Mouse (Mus musculus) forebrain, embryonic 15.5 days (tissue): ENCODE results near the gene Sirt6. TPM values are rescaled to one million over a fixed set of nuclear protein-coding genes. Genes with fewer than 3 reads are reported as not detected.

ENCODE experiments used
- ATAC-seq: fragments of 200-750 bp; cut with Nextera tagmentation; replicated peaks from 2 replicates; pipeline ENCODE4 v1.8.0; 2017; ENCODE audit warnings: mild to moderate bottlenecking, moderate TSS enrichment, moderate library complexity
- H3K27ac ChIP-seq: fragments of 300-500 bp; sonication (generic); replicated peaks from 2 replicates; pipeline ENCODE4 v1.5.1; 2015; ENCODE audit warnings: mild to moderate bottlenecking, inconsistent platforms
- H3K27me3 ChIP-seq: fragments of 300-500 bp; sonication (generic); 2 replicates; pipeline ENCODE4 v1.6.1; 2015; ENCODE audit warnings: inconsistent platforms
- H3K36me3 ChIP-seq: fragments of 300-500 bp; sonication (generic); 2 replicates; pipeline ENCODE4 v1.6.1; 2015; ENCODE audit warnings: mild to moderate bottlenecking, inconsistent platforms
- H3K4me1 ChIP-seq: fragments of 300-500 bp; sonication (generic); 2 replicates; pipeline ENCODE4 v1.6.1; 2015; ENCODE audit warnings: inconsistent platforms
- H3K4me2 ChIP-seq: fragments of 300-500 bp; sonication (generic); replicated peaks from 2 replicates; pipeline ENCODE4 v1.6.1; 2015; ENCODE audit warnings: mild to moderate bottlenecking, inconsistent platforms
- H3K4me3 ChIP-seq: fragments of 300-500 bp; sonication (generic); 2 replicates; pipeline ENCODE4 v1.5.1; 2015; ENCODE audit warnings: mild to moderate bottlenecking, inconsistent platforms
- H3K9ac ChIP-seq: fragments of 300-500 bp; sonication (generic); replicated peaks from 2 replicates; pipeline ENCODE4 v1.6.1; 2015; ENCODE audit warnings: mild to moderate bottlenecking, inconsistent platforms
- H3K9me3 ChIP-seq: fragments of 300-500 bp; sonication (generic); 2 replicates; pipeline ENCODE4 v1.6.1; 2016; ENCODE audit warnings: inconsistent platforms
- WGBS: fragments of 180-500 bp; shearing (Covaris S2); methylation state at CpG from one replicate; pipeline ENCODE4 v1.1.7; 2015; ENCODE audit warnings: mixed read lengths; 5-methylcytosine and 5-hydroxymethylcytosine counted together
- polyA plus RNA-seq: library from polyadenylated mRNA; unstranded; fragments of >200 nt; fragmentation: Nextera tagmentation; extraction: Ambion mirVana; gene quantifications from 2 replicates; pipeline ENCODE4 v1.2.1, GENCODE M21; 2015

The Sirt6 gene
- polyA plus RNA-seq, 1 experiment from 2014 or later, result 56.5 TPM

DNA sequence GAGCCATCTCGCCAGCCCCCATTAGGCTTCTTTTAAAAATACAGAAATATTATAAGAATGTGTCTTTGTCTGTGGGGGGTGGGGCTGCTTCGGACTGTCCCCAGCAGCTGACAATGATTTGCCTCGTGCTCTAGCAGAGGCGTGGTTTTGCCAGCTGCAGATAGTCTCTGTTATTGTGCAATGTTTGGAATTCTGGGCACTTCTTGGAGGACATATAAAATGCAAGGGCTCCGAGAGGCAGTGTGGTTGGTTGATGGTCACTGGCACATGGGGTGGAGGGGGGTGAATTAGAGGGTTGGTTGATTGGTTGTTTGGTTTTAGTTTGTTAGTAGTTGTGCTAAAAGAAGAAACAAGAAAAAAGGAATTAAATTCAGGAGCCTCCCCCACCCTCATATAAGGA, 7.6 kb downstream of the Sirt6 start:
- Histone ChIP-seq H3K4me2 (no peak overlapping the region), H3K27ac (no peak overlapping the region), H3K4me1 (no peaks in the 10 kb centered on the region), H3K27me3 (no peaks in the 10 kb centered on the region), H3K4me3 (no peak overlapping the region), H3K36me3 (peaks cover 33% of the 10 kb centered on the region), H3K9me3 (no peaks in the 10 kb centered on the region), H3K9ac (no peak overlapping the region)
- ATAC-seq, result no peak
- 89% methylated on average over 5 of the region's 5 CpGs for WGBS

DNA sequence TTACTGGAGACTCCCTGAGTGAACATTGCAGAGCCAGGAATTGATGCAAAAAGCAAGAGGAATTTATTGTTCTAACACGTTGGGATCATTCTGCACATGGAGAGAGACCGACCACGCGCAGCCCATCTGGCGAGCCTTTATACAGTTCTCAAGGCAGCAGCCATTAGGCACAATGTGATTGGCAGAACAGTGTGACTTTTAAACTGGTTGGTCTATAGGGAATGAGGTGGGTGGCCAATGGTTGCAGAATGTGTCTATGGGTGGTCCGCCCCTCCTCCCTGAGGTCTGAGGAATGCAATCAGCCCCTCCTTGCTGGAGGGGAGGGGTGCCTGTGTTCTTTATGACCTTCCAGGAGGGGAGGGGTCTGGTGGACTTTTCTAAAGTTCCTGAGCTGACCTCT, 12.1 kb downstream of the Sirt6 start:
- Histone ChIP-seq H3K4me1 (no peaks in the 10 kb centered on the region), H3K27ac (no peak overlapping the region), H3K36me3 (no peaks in the 10 kb centered on the region), H3K9me3 (no peaks in the 10 kb centered on the region), H3K4me2 (no peak overlapping the region), H3K9ac (no peak overlapping the region), H3K27me3 (no peaks in the 10 kb centered on the region), H3K4me3 (no peak overlapping the region)
- ATAC-seq, result no peak
- WGBS, result 65% methylated on average over 6 of the region's 6 CpGs

DNA sequence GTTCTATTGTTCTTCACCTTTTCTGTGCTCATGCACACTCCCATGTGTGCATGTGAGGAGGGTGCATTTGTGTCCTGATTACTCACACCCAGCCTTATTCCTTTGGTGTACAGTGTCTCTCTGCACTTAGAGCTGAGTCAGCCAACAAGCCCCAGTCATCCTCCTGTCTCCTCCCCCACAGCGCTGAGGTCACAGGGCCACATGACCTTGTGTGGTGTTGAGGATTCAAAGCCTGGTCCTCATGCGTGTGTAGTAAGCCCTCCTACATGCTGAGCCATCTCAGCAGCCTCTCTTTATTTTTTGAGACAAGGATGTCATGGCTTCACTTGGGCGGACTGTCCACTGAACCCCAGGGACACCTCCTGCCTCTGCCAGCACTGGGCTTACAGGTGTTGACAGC, 14.8 kb downstream of the Sirt6 start:
- no peak overlapping the region for H3K9ac ChIP-seq
- H3K4me1 ChIP-seq, result no peaks in the 10 kb centered on the region
- H3K27ac ChIP-seq, result no peak overlapping the region
- no peaks in the 10 kb centered on the region for H3K36me3 ChIP-seq
- H3K27me3 ChIP-seq, result no peaks in the 10 kb centered on the region
- ATAC-seq, result no peak
- no peaks in the 10 kb centered on the region for H3K9me3 ChIP-seq
- 69% methylated on average over 3 of the region's 3 CpGs for WGBS
- no peak overlapping the region for H3K4me3 ChIP-seq
- H3K4me2 ChIP-seq, result no peak overlapping the region

DNA sequence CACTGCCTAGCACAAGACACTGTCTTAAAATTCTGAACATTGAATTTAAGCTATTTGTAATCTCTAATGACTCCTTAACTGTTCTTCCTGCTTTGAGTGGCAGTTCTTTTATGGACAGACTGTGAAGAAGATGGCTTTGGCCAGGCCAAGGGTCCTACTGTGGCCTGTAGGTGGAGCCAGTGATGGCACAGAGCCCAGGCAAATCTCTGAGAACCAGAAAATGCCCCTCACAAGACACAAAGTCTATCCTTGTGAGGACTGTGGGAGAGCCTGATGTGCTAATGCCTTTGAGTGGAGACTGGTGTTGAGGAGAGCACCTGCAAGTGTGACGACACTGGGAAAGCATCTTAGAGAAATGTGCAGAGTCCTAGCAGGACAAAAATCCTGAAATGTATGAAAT, 19.3 kb downstream of the Sirt6 start:
- WGBS, result 100% methylated on average over 1 of the region's 1 CpGs
- H3K4me3 ChIP-seq, result no peak overlapping the region

DNA sequence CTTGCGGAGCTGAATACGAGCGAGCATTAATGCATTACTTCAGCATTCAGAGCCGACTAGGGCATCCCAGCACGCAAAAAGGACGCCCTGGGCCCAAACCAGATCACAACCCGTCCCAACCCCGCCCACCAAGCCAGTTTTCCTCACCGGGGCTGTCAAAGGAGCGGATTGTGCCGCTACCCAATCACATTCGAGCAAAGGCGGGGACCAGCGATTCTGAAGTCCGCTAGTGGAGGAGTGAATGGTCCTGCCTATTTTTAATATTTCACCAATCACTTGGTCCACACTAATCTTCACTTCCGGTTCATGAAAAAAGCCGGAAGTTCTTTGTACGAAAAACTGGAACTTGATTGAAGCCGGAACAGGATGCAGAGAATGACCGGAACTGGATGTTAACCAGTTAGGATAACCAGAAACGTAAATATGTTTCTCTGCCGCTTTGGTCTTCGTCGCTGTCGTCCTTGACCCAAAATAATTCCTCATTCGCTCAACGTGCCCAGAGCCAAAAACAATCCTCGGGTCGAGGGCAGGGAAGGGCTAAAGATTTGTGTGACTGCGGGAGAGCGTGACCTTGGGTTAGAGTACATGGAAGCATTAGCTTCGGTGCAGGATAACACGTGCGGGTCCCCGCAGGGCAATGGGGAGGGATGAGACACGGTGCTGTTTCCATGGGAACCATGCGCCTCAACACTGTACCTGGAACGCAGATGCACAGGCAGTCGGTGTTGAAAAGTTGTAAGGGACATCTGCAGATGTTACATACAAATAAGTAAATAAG, 21.4 kb downstream of the Sirt6 start, which contains the start of gene BC025920:
BC025920 (plus strand) TSS at position 297 of the 778 bp plus-strand sequence.
- Histone ChIP-seq H3K4me3 (peak within 1 kb of the TSS; percentile 54), H3K27me3 (no peaks in the 10 kb centered on the region)
- under 1% methylated on average over 39 of the region's 39 CpGs for WGBS

More for the DNA sequence above, 19.3 kb downstream of the Sirt6 start:
- Histone ChIP-seq H3K9me3 (no peaks in the 10 kb centered on the region), H3K36me3 (no peaks in the 10 kb centered on the region), H3K27ac (no peak overlapping the region), H3K9ac (no peak overlapping the region), H3K4me2 (no peak overlapping the region), H3K27me3 (no peaks in the 10 kb centered on the region), H3K4me1 (peaks cover 18% of the 10 kb centered on the region)
- no peak for ATAC-seq

DNA sequence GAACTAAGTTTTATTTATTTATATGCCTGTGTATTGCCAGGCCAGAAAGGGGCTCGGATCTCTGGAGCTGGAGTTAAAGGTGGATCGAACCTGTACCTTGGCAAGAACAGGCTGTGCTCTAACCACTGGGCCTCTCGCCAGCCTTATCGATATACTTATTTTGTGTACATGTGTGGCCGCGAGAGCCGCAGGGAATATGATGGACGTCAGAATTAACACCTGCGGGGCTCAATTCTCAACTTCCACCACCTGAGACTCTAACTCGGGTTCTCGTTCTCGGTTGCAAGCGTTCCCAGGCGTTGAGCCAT, 22.0 kb downstream of the Sirt6 start:
- 2% methylated on average over 14 of the region's 14 CpGs for WGBS
- peak overlapping the region; percentile 93 for H3K27ac ChIP-seq
- peak overlapping the region; percentile 93 for H3K4me2 ChIP-seq

More for the DNA sequence above, 21.4 kb downstream of the Sirt6 start, which contains the start of gene BC025920:
- Histone ChIP-seq H3K27ac (peak within 1 kb of the TSS; percentile 93), H3K4me1 (peaks cover 33% of the 10 kb centered on the region), H3K9me3 (no peaks in the 10 kb centered on the region), H3K4me2 (peak within 1 kb of the TSS; percentile 93), H3K9ac (peak within 1 kb of the TSS; percentile 64), H3K36me3 (no peaks in the 10 kb centered on the region)
- peak; percentile 88 for ATAC-seq

DNA sequence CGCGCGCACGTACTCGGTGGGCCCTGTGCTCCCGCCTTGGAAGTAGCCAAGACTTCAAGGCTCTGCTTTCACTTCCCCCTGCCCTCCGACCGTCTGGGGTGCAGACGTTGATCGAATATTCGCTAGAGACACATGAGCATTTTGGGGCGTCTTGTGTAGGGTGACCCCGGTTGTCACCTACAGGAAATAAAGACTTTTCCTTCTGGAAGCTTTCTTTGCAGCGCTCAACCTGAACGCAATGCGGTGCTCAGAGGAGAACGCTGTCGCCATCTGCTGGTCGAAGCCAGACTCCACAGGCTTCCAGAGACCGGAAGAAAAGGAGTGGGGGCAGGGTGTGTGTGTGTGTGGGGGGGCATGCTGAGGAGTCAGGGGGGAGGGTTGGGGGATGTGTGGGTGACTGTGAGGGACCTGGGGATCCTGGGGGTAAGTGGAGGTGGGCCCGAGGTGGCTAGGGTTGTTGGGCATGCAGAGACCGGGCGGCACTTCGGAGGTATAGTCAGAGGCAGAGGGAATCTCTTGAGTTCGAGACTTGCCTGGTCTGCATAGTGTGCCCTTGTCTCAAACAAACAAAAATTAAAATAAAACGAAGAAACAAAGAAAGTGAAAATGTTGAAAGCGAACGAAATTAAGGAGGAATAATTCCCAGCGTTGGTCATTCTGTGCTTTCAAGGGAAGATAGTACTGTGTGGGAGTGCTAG, 22.5 kb downstream of the Sirt6 start:
- Histone ChIP-seq H3K4me1 (peaks cover 38% of the 10 kb centered on the region), H3K4me2 (peak overlapping the region; percentile 93), H3K4me3 (peak overlapping the region; percentile 54), H3K9me3 (no peaks in the 10 kb centered on the region), H3K36me3 (no peaks in the 10 kb centered on the region), H3K27ac (peak overlapping the region; percentile 93), H3K9ac (peak overlapping the region; percentile 47), H3K27me3 (no peaks in the 10 kb centered on the region)
- ATAC-seq, result peak; percentile 42
- WGBS, result 20% methylated on average over 29 of the region's 29 CpGs

More for the DNA sequence above, 22.0 kb downstream of the Sirt6 start:
- ATAC-seq, result peak; percentile 26
- peak overlapping the region; percentile 47 for H3K9ac ChIP-seq
- peaks cover 37% of the 10 kb centered on the region for H3K4me1 ChIP-seq
- no peaks in the 10 kb centered on the region for H3K9me3 ChIP-seq
- no peaks in the 10 kb centered on the region for H3K27me3 ChIP-seq
- no peaks in the 10 kb centered on the region for H3K36me3 ChIP-seq
- H3K4me3 ChIP-seq, result peak overlapping the region; percentile 54

DNA sequence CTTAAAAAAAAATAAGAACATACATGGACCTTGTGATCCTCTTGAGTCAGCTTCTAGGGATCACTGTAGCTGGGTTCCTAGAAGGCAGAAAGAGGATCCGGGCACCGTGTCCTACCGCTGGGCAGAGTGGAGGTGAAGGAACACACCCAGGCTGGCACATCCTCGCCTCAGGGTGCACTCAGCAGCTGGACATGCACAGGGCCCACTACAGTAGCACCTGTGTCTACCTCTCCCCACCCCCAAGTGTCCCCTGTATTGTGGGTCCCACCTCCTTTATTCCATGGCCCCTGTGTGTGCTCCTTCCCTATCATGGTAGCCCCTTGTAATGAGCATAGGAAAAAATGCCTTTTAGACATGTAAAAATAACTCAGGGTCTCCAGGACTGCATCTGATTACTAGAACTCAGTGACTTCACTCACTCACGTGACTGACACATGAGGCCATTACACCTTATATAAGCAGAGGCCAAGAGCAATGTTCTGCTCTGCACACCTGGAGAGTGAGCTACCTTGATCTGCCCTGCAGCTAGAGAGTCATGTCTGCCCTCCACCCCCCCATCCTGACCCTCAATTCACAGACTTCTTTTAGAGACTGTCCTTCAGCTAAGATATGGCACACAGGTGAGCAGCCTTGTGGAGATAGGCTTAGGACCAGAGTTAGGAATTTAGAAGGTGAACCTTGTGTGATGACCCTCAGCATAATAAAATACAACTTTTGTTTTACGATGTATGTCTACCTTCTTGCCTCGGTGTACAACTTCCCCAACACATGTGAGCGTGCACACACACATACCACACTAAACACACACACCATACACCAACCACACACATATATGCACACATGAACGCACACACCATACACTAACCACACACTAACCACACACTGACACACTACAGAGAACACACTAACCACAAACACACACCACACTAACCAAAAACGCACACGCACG, 23.3 kb downstream of the Sirt6 start:
- no peak for ATAC-seq
- H3K36me3 ChIP-seq, result no peaks in the 10 kb centered on the region
- peak overlapping the region; percentile 93; the same call in 1 of the 2 replicates for H3K4me2 ChIP-seq
- peak overlapping the region; percentile 54; the same call in 1 of the 2 replicates for H3K4me3 ChIP-seq
- H3K9me3 ChIP-seq, result no peaks in the 10 kb centered on the region
- WGBS, result 84% methylated on average over 12 of the region's 12 CpGs
- H3K27ac ChIP-seq, result peak overlapping the region; percentile 93
- no peak overlapping the region for H3K9ac ChIP-seq
- H3K4me1 ChIP-seq, result peaks cover 38% of the 10 kb centered on the region
- H3K27me3 ChIP-seq, result peaks cover 5% of the 10 kb centered on the region; the same call in 1 of the 2 replicates

DNA sequence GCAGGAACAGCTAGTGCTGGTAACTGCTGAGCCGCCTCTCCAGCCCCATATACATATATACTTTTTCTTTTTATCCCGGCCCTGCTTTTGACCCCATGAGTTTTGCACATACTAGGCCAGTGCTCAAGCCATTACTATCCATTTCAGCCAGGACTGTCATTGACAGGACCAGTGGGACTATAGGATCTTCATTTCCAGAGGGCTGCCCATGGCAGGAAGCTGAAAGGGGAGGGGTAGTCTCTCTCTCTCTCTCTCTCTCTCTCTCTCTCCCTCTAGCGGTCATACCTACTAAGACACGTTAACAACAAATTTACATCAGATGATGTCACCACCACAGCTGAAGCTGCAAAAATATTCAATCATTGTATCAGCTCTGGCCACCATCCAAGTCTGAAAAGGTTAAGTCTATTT, 24.9 kb downstream of the Sirt6 start:
- peaks cover 42% of the 10 kb centered on the region for H3K4me1 ChIP-seq
- H3K4me2 ChIP-seq, result no peak overlapping the region
- no peak for ATAC-seq
- H3K9me3 ChIP-seq, result no peaks in the 10 kb centered on the region
- H3K27me3 ChIP-seq, result peaks cover 12% of the 10 kb centered on the region; the same call in 1 of the 2 replicates
- no peak overlapping the region for H3K9ac ChIP-seq
- WGBS, result 16% methylated on average over 4 of the region's 4 CpGs
- no peaks in the 10 kb centered on the region for H3K36me3 ChIP-seq
- peak overlapping the region; percentile 12; the same call in 1 of the 2 replicates for H3K27ac ChIP-seq
- H3K4me3 ChIP-seq, result no peak overlapping the region

DNA sequence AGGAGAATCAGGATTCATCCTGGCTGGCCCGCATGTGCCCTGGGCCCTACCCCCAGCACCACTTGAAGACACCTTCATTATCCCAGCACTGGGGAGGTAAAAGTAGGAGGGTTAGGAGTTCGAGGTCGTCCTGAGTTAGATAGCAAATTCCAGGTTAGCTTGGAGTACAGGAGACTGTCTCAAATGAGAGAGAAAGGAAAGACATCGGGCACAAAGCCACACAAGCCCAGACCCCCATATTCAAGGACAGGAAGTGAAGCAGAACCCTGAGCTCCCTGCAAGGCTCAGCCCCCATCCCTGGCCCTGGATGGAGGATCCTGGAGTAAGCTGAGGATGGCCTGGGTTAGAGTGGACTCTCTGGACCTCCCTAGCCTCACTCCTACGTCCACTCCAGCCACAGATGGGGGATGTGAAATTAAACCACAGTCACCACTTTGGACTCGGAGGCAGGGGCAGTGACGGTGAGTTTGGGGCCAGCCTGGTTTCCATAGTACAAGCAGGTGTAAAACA, 26.1 kb downstream of the Sirt6 start:
- Histone ChIP-seq H3K27ac (no peak overlapping the region), H3K4me2 (peak overlapping the region; percentile 40), H3K9ac (no peak overlapping the region), H3K9me3 (no peaks in the 10 kb centered on the region), H3K36me3 (no peaks in the 10 kb centered on the region), H3K27me3 (peaks cover 13% of the 10 kb centered on the region; the same call in 1 of the 2 replicates), H3K4me3 (no peak overlapping the region), H3K4me1 (peaks cover 48% of the 10 kb centered on the region)
- WGBS, result 15% methylated on average over 7 of the region's 7 CpGs
- ATAC-seq, result no peak

DNA sequence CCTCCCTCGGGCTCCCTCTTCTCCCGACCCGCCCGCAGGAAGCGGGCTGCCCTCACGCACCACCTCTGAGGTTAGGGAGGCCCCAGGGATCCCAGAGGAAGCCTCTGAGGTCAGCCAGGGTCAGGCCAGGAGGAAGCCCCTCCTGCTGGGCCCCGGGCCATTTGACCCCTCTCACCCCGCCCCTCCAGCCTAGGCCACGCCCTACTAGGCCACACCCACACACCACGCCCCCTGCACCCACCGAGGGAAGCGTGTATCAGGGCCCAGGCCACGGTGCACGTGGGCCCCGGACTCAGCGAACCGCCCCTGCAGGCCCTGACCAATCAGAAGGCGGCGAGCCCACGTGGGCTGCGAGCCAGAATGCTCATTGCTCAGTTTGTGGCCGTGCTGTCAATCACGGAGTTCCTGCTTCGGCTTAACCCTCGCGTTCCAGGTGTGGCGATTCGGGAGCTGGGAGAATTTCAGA, 26.8 kb downstream of the Sirt6 start, which contains the start of gene Tle6:
Tle6 (minus strand) TSS at position 336 of the 466 bp plus-strand sequence.
- Histone ChIP-seq H3K27ac (no peak within 1 kb of the TSS), H3K4me2 (peak within 1 kb of the TSS; percentile 40), H3K9ac (no peak within 1 kb of the TSS), H3K4me3 (peak within 1 kb of the TSS; percentile 26), H3K36me3 (no peaks in the 10 kb centered on the region), H3K4me1 (peaks cover 53% of the 10 kb centered on the region), H3K27me3 (peaks cover 18% of the 10 kb centered on the region; the same call in 1 of the 2 replicates), H3K9me3 (no peaks in the 10 kb centered on the region)
- WGBS, result under 1% methylated on average over 28 of the region's 28 CpGs
- peak; percentile 72 for ATAC-seq
